Mouse (Mus musculus): ENCODE measurements around the gene Ptpdc1. TPM values are rescaled to one million over a fixed set of nuclear protein-coding genes. Genes with fewer than 3 reads are reported as not detected.
A peak's percentile ranks its signal among the peaks of the same experiment; 100 is the strongest.

The Ptpdc1 gene
- total RNA-seq (2012; rRNA removed), result not detected in 2 replicates
- 0.15 TPM in 1 of 2 replicates, not detected in the other for total RNA-seq (2014; rRNA removed)
- polyA plus RNA-seq (2012; ENCODE audit: insufficient read length, low read depth), result 0.10 TPM in 1 of 2 replicates, not detected in the other

GRCm38 (mm10) chr13:48625433-48626184, at the start of gene Ptpdc1:
Gene Ptpdc1, minus strand, starts transcription at chr13:48625664.
- DNase-seq (ENCODE audit: extremely low read depth), result no peak
- dilution Hi-C loops (cut with MboI; ENCODE audit: extremely low pct_ligation_motif_present, extremely low pct_unique_long_range_greater_than_20kb, low sequenced_read_pairs) (no loop called here), in situ Hi-C loops (cut with MboI; ENCODE audit: low pct_ligation_motif_present, low pct_unique_long_range_greater_than_20kb, low sequenced_read_pairs) (no loop called here)
- H3K4me1 ChIP-seq (ENCODE audit: control insufficient read depth in 1 of 2, insufficient read depth in 2 of 2), result no peaks in the 10 kb centered on the region
- no peaks in the 10 kb centered on the region for H3K79me2 ChIP-seq (replicated peaks; ENCODE audit: control insufficient read depth, extremely low read depth, insufficient read depth, poor library complexity, severe bottlenecking)
- no peaks in the 10 kb centered on the region for H3K36me3 ChIP-seq (replicated peaks in 1 of 2; ENCODE audit: control insufficient read depth in 1 of 2, insufficient read depth in 1 of 2, low read length in 1 of 2)
- no peak within 1 kb of the TSS for H3K4me2 ChIP-seq (ENCODE audit: insufficient read depth, low read depth, poor library complexity, severe bottlenecking)
- no peaks in the 10 kb centered on the region for H3K27me3 ChIP-seq (replicated peaks)
- H3K9ac ChIP-seq (ENCODE audit: insufficient read depth, low read depth), result no peak within 1 kb of the TSS
- TF ChIP-seq ELF1 (IDR thresholded peaks at IDR 0.05; ENCODE audit: low read depth, low read length) (no peak), JUN (IDR thresholded peaks at IDR 0.05; ENCODE audit: insufficient read depth, low read depth, low read length) (no peak), GABPA (IDR thresholded peaks at IDR 0.05; ENCODE audit: insufficient replicate concordance, low read depth, low read length) (no peak), MXI1 (IDR thresholded peaks at IDR 0.05; ENCODE audit: low read depth, low read length) (no peak), IRF4 (IDR thresholded peaks at IDR 0.05; ENCODE audit: low read depth, low read length) (no peak), BHLHE40 (IDR thresholded peaks at IDR 0.05; ENCODE audit: low read depth, low read length) (no peak), E2F4 (IDR thresholded peaks at IDR 0.05; ENCODE audit: insufficient replicate concordance, low read depth, low read length) (no peak), NELFE (IDR thresholded peaks at IDR 0.05; ENCODE audit: low read depth, low read length) (no peak), MEF2A (IDR thresholded peaks at IDR 0.05; ENCODE audit: borderline replicate concordance, low read depth, low read length) (no peak), TBP (conservative IDR thresholded peaks at IDR 0.05; ENCODE audit: low read depth, low read length) (no peak), SIN3A (IDR thresholded peaks at IDR 0.05; ENCODE audit: low read length) (no peak), POLR2A (IDR thresholded peaks at IDR 0.05; ENCODE audit: low read depth, low read length) (no peak), MYC (IDR thresholded peaks at IDR 0.05; ENCODE audit: low read depth, low read length) (no peak), MAFK (IDR thresholded peaks at IDR 0.05; ENCODE audit: insufficient replicate concordance, low read length) (no peak), RCOR1 (conservative IDR thresholded peaks at IDR 0.05; ENCODE audit: low read depth, low read length) (no peak), UBTF (IDR thresholded peaks at IDR 0.05; ENCODE audit: low read depth, low read length) (no peak), ETS1 (conservative IDR thresholded peaks at IDR 0.05; ENCODE audit: low read depth, low read length) (no peak), PAX5 (IDR thresholded peaks at IDR 0.05; ENCODE audit: low read length) (no peak)
- no peak within 1 kb of the TSS for H3K27ac ChIP-seq (ENCODE audit: insufficient read depth, low read depth)
- no peak within 1 kb of the TSS for H3K4me3 ChIP-seq (replicated peaks in 1 of 3; ENCODE audit: low read depth in 2 of 3, low read length in 2 of 3, poor library complexity in 1 of 3)
- H3K9me3 ChIP-seq (replicated peaks; ENCODE audit: low read length), result peaks cover 6% of the 10 kb centered on the region

GRCm38 (mm10) chr13:48674609-48675008, 49.1 kb upstream of the Ptpdc1 start:
- Histone ChIP-seq H3K27me3 (replicated peaks) (peaks cover 37% of the 10 kb centered on the region), H3K9me3 (replicated peaks; ENCODE audit: low read length) (peaks cover 5% of the 10 kb centered on the region), H3K79me2 (replicated peaks; ENCODE audit: control insufficient read depth, extremely low read depth, insufficient read depth, poor library complexity, severe bottlenecking) (no peaks in the 10 kb centered on the region), H3K4me1 (ENCODE audit: control insufficient read depth in 1 of 2, insufficient read depth in 2 of 2) (no peaks in the 10 kb centered on the region), H3K36me3 (replicated peaks in 1 of 2; ENCODE audit: control insufficient read depth in 1 of 2, insufficient read depth in 1 of 2, low read length in 1 of 2) (no peaks in the 10 kb centered on the region), H3K27ac (ENCODE audit: insufficient read depth, low read depth) (no peak overlapping the region), H3K4me2 (ENCODE audit: insufficient read depth, low read depth, poor library complexity, severe bottlenecking) (no peak overlapping the region), H3K9ac (ENCODE audit: insufficient read depth, low read depth) (no peak overlapping the region), H3K4me3 (replicated peaks in 1 of 3; ENCODE audit: low read depth in 2 of 3, low read length in 2 of 3, poor library complexity in 1 of 3) (no peak overlapping the region)
- in situ Hi-C loops (cut with MboI; ENCODE audit: low pct_ligation_motif_present, low pct_unique_long_range_greater_than_20kb, low sequenced_read_pairs), result loop anchor here (25.0 kb wide), 1 partner anchor 513 kb away; the partner anchor contains the start of gene Ninj1
- dilution Hi-C loops (cut with MboI; ENCODE audit: extremely low pct_ligation_motif_present, extremely low pct_unique_long_range_greater_than_20kb, low sequenced_read_pairs), result no loop called here
- DNase-seq (ENCODE audit: extremely low read depth), result no peak
- TF ChIP-seq CTCF (conservative IDR thresholded peaks at IDR 0.05 in 1 of 2, IDR thresholded peaks at IDR 0.05 in 1 of 2; ENCODE audit: low read depth in 2 of 2, low read length in 2 of 2), result peak; percentile 21 to 35; a peak in 2 of 4 replicates
- no peak for TF ChIP-seq ELF1 (IDR thresholded peaks at IDR 0.05; ENCODE audit: low read depth, low read length)
